Mouse (Mus musculus) thymus, postnatal 4 days (tissue): ENCODE data around the gene Gm28230.

Experiments
- DNase-seq: peaks from one replicate; pipeline ENCODE4 v3.0.0; 2021

The Gm28230 gene

DNA sequence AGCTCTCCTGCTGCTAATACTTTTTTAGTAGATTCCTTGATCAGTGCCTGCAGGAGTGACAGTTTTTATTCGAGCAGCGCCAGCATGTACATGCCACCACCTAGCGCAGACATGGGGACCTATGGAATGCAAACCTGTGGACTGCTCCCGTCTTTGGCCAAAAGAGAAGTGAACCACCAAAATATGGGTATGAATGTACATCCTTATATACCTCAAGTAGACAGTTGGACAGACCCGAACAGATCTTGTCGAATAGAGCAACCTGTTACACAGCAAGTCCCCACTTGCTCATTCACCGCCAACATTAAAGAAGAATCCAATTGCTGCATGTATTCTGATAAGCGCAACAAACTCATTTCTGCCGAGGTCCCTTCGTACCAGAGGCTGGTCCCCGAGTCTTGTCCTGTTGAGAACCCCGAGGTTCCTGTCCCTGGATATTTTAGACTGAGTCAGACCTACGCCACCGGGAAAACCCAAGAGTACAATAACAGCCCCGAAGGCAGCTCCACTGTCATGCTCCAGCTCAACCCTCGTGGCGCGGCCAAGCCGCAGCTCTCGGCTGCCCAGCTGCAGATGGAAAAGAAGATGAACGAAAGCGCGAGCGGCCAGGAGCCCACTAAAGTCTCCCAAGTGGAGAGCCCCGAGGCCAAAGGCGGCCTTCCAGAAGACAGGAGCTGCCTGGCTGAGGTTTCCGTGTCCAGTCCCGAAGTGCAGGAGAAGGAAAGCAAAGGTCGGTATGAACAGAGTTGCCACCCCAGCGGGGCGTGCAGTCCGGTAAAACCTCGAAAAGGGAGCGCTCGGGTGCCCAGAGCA is 34.3 kb upstream of the Gm28230 start:
- no peak for DNase-seq

DNA sequence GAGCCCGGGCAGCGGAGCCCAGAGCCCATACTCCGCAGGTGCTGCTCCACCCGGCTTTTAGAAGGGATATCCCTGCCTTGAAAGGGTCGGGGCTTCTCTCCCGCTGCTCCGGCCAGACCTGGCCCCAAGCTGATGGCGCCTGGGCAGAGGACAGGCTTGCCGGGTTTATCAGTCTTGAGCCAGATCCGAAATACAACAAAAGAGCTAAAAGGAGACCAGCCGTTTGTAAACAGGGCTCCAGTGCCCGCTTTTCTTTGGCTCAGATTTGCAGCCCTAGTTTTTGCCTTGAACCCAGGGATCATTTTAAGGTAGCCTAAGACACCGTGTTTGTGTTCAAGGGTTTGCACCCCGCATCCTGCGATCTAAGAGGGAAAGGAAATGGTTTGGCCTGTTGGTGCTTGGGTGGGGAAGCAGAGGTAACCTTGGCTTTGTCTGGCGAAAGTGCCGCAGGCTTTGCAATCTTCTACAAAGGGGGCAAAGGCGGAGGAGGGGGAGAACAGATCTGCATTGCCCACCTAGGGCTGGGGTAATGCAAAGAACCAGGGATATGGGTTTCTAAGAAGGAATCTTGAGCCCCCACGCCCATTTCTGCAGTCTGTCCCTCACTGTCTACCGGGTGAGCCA is 33.6 kb upstream of the Gm28230 start:
- no peak for DNase-seq

DNA sequence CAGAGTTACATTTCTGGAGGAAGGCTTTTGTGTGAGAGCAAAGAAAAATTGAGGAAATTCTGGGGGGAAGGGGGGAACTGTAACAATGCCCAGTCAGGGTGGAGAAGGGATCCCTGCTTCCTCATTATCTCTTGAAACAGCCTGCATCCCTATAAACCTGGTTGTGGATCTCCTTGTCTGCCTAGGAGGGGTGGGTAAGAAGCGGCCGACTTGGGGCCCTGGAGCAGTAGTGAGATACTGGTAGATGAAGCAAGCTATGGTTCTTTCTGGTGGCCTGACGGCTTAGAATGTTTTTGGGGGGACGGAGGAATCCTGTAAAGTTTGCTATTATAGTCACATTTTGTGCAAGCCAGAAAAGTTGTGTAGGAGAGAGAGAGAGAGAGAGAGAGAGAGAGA is 33.1 kb upstream of the Gm28230 start:
- DNase-seq = no peak

DNA sequence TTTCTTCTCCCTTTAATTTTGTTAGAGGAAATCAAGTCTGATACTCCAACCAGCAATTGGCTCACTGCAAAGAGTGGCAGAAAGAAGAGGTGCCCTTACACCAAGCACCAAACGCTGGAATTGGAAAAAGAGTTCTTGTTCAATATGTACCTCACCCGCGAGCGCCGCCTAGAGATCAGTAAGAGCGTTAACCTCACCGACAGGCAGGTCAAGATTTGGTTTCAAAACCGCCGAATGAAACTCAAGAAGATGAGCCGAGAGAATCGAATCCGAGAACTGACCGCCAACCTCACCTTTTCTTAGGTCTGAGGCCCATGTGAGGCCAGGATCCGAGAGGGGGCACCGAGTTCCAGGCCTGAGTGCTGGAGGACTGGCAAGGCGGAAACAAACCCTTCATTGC is 32.5 kb upstream of the Gm28230 start:
- peak; percentile 57 for DNase-seq

DNA sequence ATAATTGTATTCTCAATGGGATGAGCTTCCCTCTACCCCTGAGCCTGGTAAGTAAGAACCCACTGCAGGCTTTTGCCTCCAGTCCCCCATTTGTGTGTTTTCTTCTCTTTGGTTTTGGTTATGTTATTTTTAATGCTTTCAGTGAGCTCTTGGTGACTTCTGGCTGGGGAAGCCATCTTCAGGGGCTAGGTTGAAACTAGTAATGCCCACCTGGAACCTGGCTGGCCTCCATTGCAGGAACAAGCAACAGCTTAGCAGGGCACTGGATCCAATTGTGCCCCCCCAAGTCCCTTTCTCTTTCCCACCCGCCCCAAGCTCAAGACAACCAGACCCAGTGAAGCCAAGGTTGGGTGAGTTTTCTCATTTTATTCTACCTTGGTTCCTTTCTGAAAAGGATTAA is 31.1 kb upstream of the Gm28230 start:
- DNase-seq = no peak

DNA sequence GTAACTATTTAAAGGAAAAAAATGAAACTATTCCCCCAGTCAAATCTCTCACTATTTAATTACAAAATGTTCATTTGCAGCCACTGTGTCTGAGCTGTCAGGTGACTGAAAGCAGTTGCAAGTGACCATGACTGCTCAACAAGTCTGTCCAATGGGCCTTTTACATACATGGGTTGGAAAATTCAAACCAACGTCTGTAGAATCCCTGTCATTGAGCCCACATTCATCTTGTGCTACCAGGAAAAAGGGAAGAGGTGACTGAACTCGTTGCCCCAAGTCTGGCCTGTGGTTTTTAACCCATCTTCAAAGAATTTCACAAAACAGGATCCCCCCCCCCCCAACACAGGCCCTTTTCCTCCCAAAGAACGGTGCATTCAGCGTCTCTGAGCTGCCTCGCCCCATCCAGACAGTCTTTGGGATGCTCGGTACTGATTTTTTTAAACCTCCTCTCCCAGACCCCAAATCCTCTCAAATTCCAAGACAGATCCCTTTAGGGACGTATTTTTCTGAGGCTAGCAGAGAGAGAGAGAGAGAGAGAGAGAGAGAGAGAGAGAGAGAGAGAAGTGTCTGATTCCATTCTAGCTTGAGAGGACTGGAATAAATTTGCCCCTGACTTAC is 30.6 kb upstream of the Gm28230 start:
- DNase-seq = no peak

DNA sequence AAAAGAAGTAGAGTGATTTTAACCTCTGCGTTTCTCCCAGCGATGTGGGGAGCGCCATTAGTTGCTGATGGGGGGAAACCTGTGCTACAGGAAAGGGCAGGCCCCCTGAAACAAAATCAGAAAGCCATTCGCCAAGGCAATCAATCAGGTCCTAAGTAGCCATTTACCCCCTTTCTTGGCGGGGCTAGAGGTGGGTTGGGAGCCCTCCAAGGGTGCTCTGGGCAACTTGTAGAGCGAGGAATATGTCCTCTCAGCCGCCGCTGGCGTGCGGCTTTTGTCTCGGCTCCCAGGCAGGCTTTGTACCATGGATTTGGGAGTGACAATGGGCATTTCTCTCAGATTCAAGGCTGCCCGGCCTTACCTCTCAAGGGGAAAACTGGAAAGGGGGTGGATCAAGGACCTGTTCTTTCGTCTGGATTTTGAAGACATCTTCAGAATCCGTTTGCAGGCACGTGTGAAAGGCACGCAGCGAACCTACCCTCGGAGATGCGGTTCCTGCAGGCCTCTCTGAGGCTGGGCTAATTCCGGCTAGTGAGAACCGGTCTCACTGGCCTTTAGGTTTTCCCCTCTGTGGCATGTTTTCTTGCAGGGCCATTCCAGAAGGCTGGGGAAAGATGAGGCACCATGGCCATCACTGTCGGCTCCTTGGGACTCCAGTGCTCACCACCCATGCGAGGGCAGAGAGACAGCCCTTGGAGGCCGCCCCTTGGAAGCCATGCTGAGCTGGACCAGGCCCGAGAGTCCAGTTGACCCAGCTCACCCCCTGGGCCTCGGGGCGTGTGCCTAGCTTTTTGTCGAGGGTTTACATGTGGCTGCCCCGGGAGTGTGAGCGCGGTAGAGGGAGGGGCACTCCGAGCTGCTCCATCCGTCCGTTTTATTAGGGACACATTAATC is 29.8 kb upstream of the Gm28230 start:
- no peak for DNase-seq

DNA sequence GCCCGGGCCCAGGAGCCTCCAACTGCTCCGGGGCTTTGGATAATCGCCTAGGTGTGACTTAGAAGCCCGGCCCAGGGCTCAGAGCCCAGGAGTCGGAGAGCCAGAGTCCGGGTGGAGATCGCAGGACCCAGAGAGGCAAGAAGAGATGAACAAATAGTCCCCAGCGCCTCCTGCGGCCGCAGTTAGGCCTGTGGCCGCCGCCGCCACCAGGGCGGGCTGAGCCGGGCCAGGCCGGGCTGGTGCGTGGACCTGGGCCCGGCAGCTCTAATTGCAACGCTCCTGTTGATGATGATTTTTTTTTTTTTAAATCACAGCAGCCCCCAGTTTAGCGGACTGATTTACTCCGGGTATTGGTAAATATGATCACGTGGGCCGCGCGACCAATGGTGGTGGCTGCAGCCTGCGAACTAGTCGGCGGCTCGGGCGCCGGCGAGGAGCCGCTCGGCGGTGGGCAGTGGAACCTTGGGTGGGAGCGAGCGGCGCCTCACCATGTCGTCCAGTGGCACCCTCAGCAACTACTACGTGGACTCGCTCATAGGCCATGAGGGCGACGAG is 28.9 kb upstream of the Gm28230 start, which contains the start of gene Hoxd9:
Gene Hoxd9 (plus strand): TSS at position 161 of the 555 bp plus-strand sequence.
- peak; percentile 19 for DNase-seq

DNA sequence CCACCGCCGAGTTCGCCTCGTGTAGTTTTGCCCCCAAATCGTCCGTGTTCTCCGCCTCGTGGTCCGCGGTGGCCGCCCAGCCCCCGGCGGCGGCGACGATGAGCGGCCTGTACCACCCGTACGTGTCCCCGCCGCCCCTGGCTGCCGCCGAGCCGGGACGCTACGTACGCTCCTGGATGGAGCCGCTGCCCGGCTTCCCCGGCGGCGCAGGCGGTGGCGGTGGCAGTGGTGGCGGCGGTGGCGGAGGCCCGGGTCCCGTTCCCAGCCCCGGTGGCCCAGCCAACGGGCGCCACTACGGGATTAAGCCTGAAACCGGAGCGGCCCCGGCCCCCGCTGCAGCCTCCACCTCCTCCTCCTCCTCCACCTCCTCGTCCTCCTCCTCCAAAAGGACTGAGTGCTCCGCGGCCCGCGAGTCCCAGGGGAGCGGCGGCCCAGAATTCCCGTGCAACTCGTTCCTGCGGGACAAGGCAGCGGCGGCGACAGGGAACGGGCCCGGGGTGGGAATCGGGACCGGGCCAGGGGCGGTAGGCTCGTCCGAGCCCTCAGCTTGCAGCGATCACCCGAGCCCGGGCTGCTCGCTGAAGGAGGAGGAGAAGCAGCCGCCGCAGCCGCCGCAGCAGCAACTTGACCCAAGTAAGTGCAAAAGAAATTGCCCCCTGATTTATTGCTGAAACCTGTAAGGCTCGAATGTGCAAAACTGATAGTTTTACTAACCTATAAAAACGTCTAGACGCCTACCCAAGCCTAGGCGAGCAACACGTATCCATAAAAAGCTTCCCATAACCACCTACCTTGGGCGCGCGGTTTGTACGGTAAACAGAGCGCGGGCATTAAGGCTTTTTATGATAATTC is 28.1 kb upstream of the Gm28230 start:
- DNase-seq = peak; percentile 34

DNA sequence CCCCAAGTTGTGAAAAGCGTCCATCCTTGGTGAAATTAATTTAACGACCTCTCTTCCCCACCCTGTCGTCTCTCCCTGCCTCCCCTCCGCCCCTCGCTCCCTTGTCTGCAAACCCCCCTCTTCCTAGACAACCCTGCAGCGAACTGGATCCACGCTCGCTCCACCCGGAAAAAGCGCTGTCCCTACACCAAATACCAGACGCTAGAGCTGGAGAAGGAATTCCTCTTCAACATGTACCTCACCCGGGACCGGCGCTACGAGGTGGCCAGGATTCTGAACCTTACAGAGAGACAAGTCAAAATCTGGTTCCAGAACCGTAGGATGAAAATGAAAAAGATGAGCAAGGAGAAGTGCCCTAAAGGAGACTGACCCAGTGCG is 27.5 kb upstream of the Gm28230 start:
- no peak for DNase-seq

DNA sequence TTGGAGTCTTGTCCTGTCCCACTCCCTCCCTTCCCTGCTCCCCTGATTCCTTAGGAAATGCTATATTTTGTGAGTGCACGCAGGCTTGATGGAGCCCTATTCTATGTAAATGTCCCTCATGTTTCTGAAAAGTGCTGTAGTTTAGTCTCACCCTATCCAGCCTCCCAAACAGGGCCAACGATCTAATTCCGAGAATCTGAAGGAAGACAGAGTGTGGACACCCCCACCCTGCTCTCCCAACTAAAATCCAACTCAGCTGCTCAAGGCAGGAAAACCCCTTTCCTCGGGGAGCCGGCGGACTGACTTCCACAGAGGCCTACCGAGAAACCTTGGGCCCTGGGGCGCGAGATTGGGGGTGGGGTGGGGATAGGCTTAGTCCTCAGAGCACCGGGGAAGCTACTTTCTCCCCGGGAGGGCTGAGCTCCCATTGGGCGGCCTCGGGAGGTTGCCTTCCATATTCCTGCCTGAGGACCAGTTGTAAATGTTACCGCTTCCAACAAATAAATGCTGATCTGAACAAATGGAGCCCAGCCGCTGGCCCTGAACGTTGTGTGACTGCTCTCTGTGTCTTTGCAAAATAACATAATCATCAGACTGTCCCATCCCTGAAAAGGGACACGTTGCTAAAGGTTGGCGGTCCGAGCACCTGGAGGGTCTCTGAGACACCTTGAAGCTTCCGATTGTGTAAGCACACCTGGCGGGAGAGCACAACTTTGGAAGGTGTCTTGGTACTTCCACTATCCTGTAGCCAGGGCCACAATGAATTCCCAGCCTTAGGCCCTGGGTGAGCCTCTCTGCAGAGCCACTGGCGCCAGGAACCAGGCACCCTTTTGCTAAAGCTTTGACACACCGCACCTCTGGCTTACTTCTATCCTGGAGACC is 26.6 kb upstream of the Gm28230 start:
- no peak for DNase-seq

DNA sequence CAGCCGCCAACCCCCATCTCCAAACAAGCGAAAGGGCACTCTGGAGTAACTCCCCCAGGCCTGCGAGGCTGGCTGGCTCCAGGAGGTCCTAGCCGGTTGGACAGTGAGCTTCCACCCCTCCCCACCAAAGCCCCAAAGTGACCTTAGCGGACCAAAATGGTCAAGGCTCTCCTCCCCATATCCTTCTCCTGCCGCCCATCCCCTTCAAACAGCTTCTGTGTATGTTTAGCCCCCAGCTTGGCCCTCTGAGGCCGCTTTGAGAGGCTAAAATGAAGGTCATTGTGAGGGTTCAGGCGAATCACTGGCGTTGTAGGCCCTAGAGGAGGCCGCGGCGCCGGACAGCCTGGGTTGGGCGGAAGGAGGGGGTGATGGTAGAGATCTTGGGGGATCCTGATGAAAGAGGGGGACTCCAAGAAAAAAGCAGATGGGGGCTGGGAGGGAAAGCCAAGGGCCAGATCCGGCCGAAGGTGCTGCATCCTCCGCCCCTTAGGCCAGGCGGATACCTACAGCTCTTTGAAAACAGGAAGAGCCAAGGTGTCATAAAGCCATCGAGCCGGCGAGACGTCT is 25.9 kb upstream of the Gm28230 start:
- DNase-seq = no peak

DNA sequence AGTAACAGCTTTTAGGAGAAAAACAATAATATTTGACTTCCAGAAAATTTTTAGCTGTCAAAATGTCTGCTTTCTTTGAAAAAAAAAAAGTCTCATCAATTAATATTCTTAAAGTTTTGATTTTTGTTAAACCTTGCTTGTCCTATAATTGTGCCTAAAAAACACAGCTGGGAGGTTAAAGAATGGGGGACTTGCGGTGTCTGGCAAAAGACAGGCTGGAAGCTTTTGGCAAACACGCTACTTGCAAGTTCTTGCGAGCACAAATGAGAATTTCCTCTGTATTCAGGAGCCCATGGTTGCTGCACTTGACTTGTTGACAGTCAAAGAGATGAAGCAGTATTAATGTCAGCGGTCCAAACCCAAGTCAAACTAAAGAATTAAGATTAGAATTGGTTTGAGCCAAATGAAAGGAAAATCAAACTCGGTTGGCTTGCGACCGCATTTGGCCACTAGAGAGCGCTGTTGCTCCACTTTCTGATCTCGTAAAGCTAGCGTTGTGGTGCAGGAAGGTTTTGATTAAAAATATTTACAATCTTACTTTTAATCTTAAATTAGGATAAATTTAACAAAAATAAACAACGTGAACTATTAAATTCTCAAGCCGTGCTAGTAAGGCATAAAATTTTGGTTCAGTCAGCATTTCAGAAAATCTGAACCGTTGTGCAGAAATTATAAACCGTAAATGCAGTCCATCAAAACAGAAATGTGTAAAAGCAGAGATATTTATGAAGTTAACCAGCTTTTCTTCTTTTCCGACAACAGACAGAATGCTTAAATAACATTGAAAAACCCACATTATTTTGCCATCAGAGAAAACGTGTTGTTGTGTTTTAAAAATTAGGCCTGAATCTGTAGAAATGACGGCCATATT is 24.3 kb upstream of the Gm28230 start:
- DNase-seq = peak; percentile 87

DNA sequence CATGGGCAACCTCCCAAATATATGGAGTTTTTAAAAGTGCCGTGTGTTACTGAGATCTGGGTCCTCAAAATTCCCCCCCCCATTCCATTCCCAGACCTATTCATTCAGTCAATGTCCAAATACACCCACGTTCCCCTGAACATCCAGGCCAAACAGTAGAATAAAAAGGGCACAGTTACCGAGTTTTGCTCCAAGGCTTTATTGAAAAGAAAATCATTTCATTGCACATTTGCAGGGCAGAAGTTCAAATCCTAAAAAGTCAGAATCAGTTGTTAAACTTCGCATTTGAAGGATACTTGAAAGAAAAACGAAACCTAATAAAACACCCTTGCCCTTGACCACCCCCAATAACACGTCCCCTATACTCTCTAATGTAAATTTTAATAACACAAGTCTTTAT is 23.7 kb upstream of the Gm28230 start:
- DNase-seq = no peak

DNA sequence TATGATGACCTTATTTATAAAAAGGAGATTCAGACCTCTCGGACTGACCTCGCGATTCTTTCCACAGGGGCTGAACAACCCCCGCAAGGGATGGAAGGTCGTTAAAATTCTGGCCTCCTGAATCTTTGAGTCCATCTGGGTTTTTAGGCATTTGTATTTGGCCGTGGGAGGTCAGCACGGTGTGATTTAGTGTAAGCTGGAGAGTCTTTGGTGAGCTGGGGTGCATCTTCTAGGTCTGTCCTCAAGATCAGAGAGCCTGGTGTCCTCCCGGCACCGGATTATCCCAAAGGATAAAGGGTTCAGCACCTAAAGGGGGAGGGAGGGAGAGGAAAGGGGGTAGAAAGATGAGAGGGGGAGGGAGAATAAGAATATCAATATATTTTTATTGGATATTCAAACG is 23.2 kb upstream of the Gm28230 start:
- no peak for DNase-seq

DNA sequence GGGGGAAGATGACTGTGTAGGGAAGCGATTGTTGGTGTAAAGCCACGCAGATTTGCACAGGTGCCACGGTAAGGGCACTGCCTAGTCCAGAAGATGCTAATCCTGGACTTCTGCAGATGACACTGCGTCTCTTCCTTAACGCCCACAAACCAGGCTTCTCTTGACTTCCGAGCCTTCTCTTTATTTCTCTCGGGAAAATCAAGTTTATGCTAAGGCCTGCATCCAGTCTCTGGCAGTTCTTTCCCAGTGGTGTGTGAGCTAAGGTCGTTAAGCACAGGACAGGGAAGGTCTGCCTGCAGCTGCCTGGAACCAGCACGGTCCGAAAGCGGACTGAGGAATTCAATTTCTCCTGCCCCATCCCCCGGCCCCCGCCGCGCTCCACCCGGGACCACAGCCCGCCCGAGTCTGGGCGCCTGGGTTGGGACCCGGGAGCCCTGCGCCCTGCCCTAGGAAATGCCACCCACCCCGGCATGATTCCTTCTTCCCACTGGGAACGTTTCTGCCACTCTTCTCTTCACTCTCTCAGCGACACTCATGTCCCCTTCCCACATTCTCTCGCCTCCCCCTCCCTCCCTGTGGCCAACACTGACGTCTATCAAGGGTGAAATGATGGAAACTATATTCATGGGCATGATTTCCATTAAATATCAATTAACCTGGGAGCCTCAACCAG is 22.7 kb upstream of the Gm28230 start:
- no peak for DNase-seq

DNA sequence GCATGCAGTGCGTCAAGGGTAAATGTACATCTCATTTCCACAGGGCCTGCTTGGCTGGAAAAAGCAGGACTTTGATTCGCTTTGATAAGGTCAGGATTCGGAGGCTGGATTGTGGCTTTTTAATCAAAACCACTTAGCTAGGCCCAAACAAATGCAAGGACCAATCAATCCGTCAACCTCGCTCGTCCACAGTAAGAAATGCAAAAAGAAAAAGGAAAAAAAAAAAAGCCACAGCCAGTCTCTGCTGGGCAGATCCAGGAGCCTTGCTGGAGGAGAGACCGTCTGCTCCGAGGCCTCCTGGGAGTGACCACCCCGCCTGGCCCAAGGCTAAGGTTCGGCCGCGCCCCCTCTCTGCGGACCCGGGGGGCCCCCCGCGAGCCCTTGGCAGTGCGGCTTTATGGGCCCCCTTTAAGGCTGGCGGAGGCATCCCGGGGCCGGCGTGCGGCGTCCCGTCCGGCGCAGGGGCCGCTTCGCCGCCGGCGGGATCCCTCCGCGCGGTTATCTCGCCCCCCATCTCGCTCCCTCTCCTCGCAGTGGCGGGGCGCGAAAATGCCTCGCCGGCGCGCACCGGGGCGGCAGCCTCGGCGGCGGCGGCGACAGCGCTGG is 22.0 kb upstream of the Gm28230 start, which contains the start of gene Hoxd8:
Gene Hoxd8 (plus strand): TSS at position 223 of the 606 bp plus-strand sequence.
- peak; percentile 61 for DNase-seq

DNA sequence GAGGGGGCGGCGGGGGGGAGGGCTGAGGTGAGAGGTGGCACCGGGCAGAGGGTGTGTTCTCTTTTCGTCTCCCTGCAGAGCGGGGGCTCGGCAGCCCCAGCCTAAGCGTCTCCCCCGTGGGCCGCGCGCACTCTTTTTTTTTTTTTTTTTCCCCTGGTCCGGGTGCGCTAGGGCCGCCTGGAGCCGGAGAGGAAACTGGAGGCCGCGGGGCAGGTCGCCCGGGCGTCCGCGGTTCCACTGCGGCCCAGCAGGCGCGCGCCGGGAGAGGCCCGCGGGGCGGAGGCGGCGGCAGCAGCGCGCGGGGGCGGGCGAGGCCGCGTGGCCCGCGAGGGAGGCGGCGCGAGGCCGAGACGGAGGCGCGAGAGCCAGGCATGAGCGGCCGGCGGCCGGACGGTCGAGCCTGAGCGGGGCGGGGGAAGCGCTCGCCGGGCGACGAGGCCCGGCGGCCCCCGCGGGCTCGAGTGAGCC is 21.5 kb upstream of the Gm28230 start:
- no peak for DNase-seq
